Mouse (Mus musculus) heart, adult 2 months (tissue): ENCODE measurements around the gene Uqcc1. TPM values are rescaled to one million over a fixed set of nuclear protein-coding genes. Genes with fewer than 3 reads are reported as not detected.

Source experiments
- DNase-seq, 2 experiments: peaks; one replicate each; pipeline ENCODE4 v3.0.0; 2021
- H3K27ac ChIP-seq: fragments of 200-600 bp; 2 replicates; pipeline ENCODE4 v1.8.1; 2022
- H3K27me3 ChIP-seq: fragments of 200-500 bp; 2 replicates; pipeline ENCODE4 v1.6.1; 2012; ENCODE audit warnings: mild to moderate bottlenecking, low read length, inconsistent platforms, mixed read lengths; ENCODE audit not compliant: control insufficient read depth, insufficient read depth
- H3K36me3 ChIP-seq: fragments of 200-500 bp; 2 replicates; pipeline ENCODE4 v1.6.1; 2012; ENCODE audit warnings: low read length, inconsistent platforms; ENCODE audit not compliant: control insufficient read depth, insufficient read depth
- H3K4me1 ChIP-seq: fragments of 200-500 bp; 2 replicates; pipeline ENCODE4 v1.6.1; 2011; ENCODE audit warnings: low read length; ENCODE audit not compliant: control insufficient read depth, insufficient read depth
- H3K4me3 ChIP-seq: fragments of 200-600 bp; 2 replicates; pipeline ENCODE4 v1.8.1; 2022
- H3K79me2 ChIP-seq: fragments of 200-500 bp; replicated peaks from 2 replicates; pipeline ENCODE4 v1.6.1; 2012; ENCODE audit warnings: mild to moderate bottlenecking, inconsistent platforms, low read length, moderate library complexity, mixed read lengths; ENCODE audit not compliant: control insufficient read depth, insufficient read depth
- H3K9ac ChIP-seq: fragments of 200-500 bp; 2 replicates; pipeline ENCODE4 v1.6.1; 2012; ENCODE audit warnings: low read depth, mild to moderate bottlenecking, control low read depth, inconsistent platforms, low read length, mixed read lengths
- CTCF ChIP-seq: fragments of 200-600 bp; IDR thresholded peaks from 2 replicates; pipeline ENCODE4 v1.8.1; 2022; ENCODE audit warnings: antibody characterized with exemption, mild to moderate bottlenecking, moderate library complexity
- EP300 ChIP-seq: fragments of 200-500 bp; IDR thresholded peaks from 2 replicates; pipeline ENCODE4 v1.6.1; 2011; ENCODE audit warnings: low read depth, low read length, control low read depth; ENCODE audit not compliant: insufficient read depth
- POLR2A ChIP-seq: fragments of 200-500 bp; IDR thresholded peaks from 2 replicates; pipeline ENCODE4 v1.6.1; 2011; ENCODE audit warnings: mild to moderate bottlenecking, low read depth, low read length, control low read depth; ENCODE audit not compliant: insufficient read depth
- WGBS: fragments of 180-500 bp; shearing (Covaris S2); methylation state at CpG from one replicate; pipeline ENCODE4 v1.1.7; 2018; 5-methylcytosine and 5-hydroxymethylcytosine counted together
- intact Hi-C: fragments of 180-260 bp; cut with DNase I; formaldehyde crosslinking; loops from one replicate; pipeline ENCODE4 v1.15.1; 2025
- polyA plus RNA-seq: library from polyadenylated mRNA; depleted of rRNA; stranded (reverse); fragments of >200 nt; gene quantifications from 2 replicates; pipeline ENCODE4 v1.2.3, GENCODE M21; 2012; rRNA removed
- total RNA-seq, 2 experiments: library from RNA; stranded (reverse); gene quantifications; 2 replicates each; pipeline ENCODE4 v1.2.3; 2021

Uqcc1 gene
- total and polyA plus RNA-seq, 3 experiments, result 144 to 270 (median 268) TPM

GRCm38 (mm10) chr2:155804053-155804452 lies 126.1 kb downstream of the Uqcc1 start:
- Histone ChIP-seq H3K36me3 (no peaks in the 10 kb centered on the region), H3K27me3 (no peaks in the 10 kb centered on the region), H3K4me1 (peaks cover 6% of the 10 kb centered on the region; the same call in 1 of the 2 replicates), H3K9ac (no peak overlapping the region), H3K4me3 (no peak overlapping the region), H3K27ac (no peak overlapping the region), H3K79me2 (no peaks in the 10 kb centered on the region)
- intact Hi-C loops, result no loop called here
- 56% methylated on average over 5 of the region's 5 CpGs for WGBS
- TF ChIP-seq POLR2A (no peak), CTCF (no peak), EP300 (no peak)
- DNase-seq, result no peak

GRCm38 (mm10) chr2:155802761-155803160 lies 127.3 kb downstream of the Uqcc1 start:
- Histone ChIP-seq H3K36me3 (no peaks in the 10 kb centered on the region), H3K4me3 (no peak overlapping the region), H3K27ac (no peak overlapping the region), H3K9ac (no peak overlapping the region), H3K4me1 (peaks cover 6% of the 10 kb centered on the region; the same call in 1 of the 2 replicates), H3K79me2 (no peaks in the 10 kb centered on the region), H3K27me3 (no peaks in the 10 kb centered on the region)
- WGBS, result 59% methylated on average over 3 of the region's 3 CpGs
- intact Hi-C loops, result no loop called here
- peak; percentile 46 for TF ChIP-seq CTCF
- TF ChIP-seq EP300, result no peak
- DNase-seq, result no peak

- Histone ChIP-seq H3K27me3 (peaks cover 2% of the 10 kb centered on the region; the same call in 1 of the 2 replicates), H3K4me1 (no peaks in the 10 kb centered on the region), H3K36me3 (no peaks in the 10 kb centered on the region), H3K27ac (no peak overlapping the region), H3K9ac (no peak overlapping the region), H3K4me3 (no peak overlapping the region), H3K79me2 (no peaks in the 10 kb centered on the region)
- intact Hi-C loops, result no loop called here
- no peak for DNase-seq
- 49% methylated on average over 3 of the region's 3 CpGs for WGBS
- TF ChIP-seq CTCF (no peak), EP300 (no peak), POLR2A (no peak)
Measured at GRCm38 (mm10) chr2:155798613-155799012, 131.5 kb downstream of the Uqcc1 start.

Other genes starting within 250 kb of the Uqcc1 start
- 10 to 100 TPM; 77.0 to 84.9 TPM for gene Trpc4ap, start 237.9 kb downstream of the Uqcc1 start, total RNA-seq
- gene Trpc4ap, start 237.9 kb downstream of the Uqcc1 start, polyA plus RNA-seq, result 95.6 and 114 TPM in 2 replicates
- 1 to 10 TPM; 6.0 to 6.4 TPM for gene Edem2, start 200.8 kb downstream of the Uqcc1 start, total RNA-seq
- 14.4 and 16.9 TPM in 2 replicates for gene Edem2, start 200.8 kb downstream of the Uqcc1 start, polyA plus RNA-seq
- gene Gm17581, start 194.4 kb downstream of the Uqcc1 start, total RNA-seq, result not detected
- not detected in 2 replicates for gene Gm17581, start 194.4 kb downstream of the Uqcc1 start, polyA plus RNA-seq
- gene Procr, start 179.2 kb downstream of the Uqcc1 start, total RNA-seq, result 1 to 10 TPM; 3.0 to 4.8 TPM
- gene Procr, start 179.2 kb downstream of the Uqcc1 start, polyA plus RNA-seq, result 2.0 and 2.4 TPM in 2 replicates
- gene Mmp24, start 155.0 kb downstream of the Uqcc1 start, total RNA-seq, result not detected
- 0.06 TPM in 1 of 2 replicates, not detected in the other for gene Mmp24, start 155.0 kb downstream of the Uqcc1 start, polyA plus RNA-seq
- 10 to 100 TPM; 25.4 to 28.9 TPM for gene BC029722, start 110.9 kb downstream of the Uqcc1 start, total RNA-seq
- gene BC029722, start 110.9 kb downstream of the Uqcc1 start, polyA plus RNA-seq, result 41.0 and 43.7 TPM in 2 replicates
- 10 to 100 TPM; 51.2 to 52.3 TPM for gene Eif6, start 103.4 kb downstream of the Uqcc1 start, total RNA-seq
- 40.1 and 51.4 TPM in 2 replicates for gene Eif6, start 103.4 kb downstream of the Uqcc1 start, polyA plus RNA-seq
- not detected for gene Fam83c, start 95.5 kb downstream of the Uqcc1 start, total RNA-seq
- gene Fam83c, start 95.5 kb downstream of the Uqcc1 start, polyA plus RNA-seq, result not detected in 2 replicates
- gene Gm15557, start 10.4 kb upstream of the Uqcc1 start, total RNA-seq, result not detected
- not detected in 2 replicates for gene Gm15557, start 10.4 kb upstream of the Uqcc1 start, polyA plus RNA-seq
- gene Gdf5, start 15.1 kb upstream of the Uqcc1 start, total RNA-seq, result not detected
- gene Gdf5, start 15.1 kb upstream of the Uqcc1 start, polyA plus RNA-seq, result 0.16 TPM in 1 of 2 replicates, not detected in the other
- gene Cep250, start 26.1 kb upstream of the Uqcc1 start, total RNA-seq, result 1 to 10 TPM; 5.3 to 7.4 TPM
- 2.8 and 5.0 TPM in 2 replicates for gene Cep250, start 26.1 kb upstream of the Uqcc1 start, polyA plus RNA-seq
- gene 6430550D23Rik, start 77.7 kb upstream of the Uqcc1 start, total RNA-seq, result under 1 TPM; 0.55 to 0.61 TPM
- 0.78 and 2.2 TPM in 2 replicates for gene 6430550D23Rik, start 77.7 kb upstream of the Uqcc1 start, polyA plus RNA-seq
- 10 to 100 TPM; 60.1 to 67.5 TPM for gene Ergic3, start 77.7 kb upstream of the Uqcc1 start, total RNA-seq
- gene Ergic3, start 77.7 kb upstream of the Uqcc1 start, polyA plus RNA-seq, result 104 TPM in 2 replicates
- gene Fer1l4, start 122.6 kb upstream of the Uqcc1 start, total RNA-seq, result not detected
- 0.12 and 0.18 TPM in 2 replicates for gene Fer1l4, start 122.6 kb upstream of the Uqcc1 start, polyA plus RNA-seq
- 1 to 10 TPM in 1 of 2 experiments, under 1 TPM in 1; 0.99 to 1.8 TPM for gene Spag4, start 134.9 kb upstream of the Uqcc1 start, total RNA-seq
- 1.7 and 2.4 TPM in 2 replicates for gene Spag4, start 134.9 kb upstream of the Uqcc1 start, polyA plus RNA-seq
- 10 to 100 TPM in 1 of 2 experiments, 1 to 10 TPM in 1; 8.1 to 12.2 TPM for gene Cpne1, start 181.7 kb upstream of the Uqcc1 start, total RNA-seq
- gene Cpne1, start 181.7 kb upstream of the Uqcc1 start, polyA plus RNA-seq, result 31.8 and 37.1 TPM in 2 replicates
- gene Rbm12, start 181.7 kb upstream of the Uqcc1 start, total RNA-seq, result 10 to 100 TPM; 11.4 TPM
- gene Rbm12, start 181.7 kb upstream of the Uqcc1 start, polyA plus RNA-seq, result 12.0 and 13.6 TPM in 2 replicates
- gene Gm28036, start 196.8 kb upstream of the Uqcc1 start, total RNA-seq, result 10 to 100 TPM; 11.9 to 13.5 TPM
- gene Gm28036, start 196.8 kb upstream of the Uqcc1 start, polyA plus RNA-seq, result 2.8 and 3.4 TPM in 2 replicates
- gene Romo1, start 213.7 kb upstream of the Uqcc1 start, total RNA-seq, result 100 to 1,000 TPM; 321 to 367 TPM
- 244 and 304 TPM in 2 replicates for gene Romo1, start 213.7 kb upstream of the Uqcc1 start, polyA plus RNA-seq
- 10 to 100 TPM; 81.4 to 96.6 TPM for gene Nfs1, start 213.9 kb upstream of the Uqcc1 start, total RNA-seq
- 83.7 and 116 TPM in 2 replicates for gene Nfs1, start 213.9 kb upstream of the Uqcc1 start, polyA plus RNA-seq
- gene Rbm39, start 249.9 kb upstream of the Uqcc1 start, total RNA-seq, result 100 to 1,000 TPM; 124 to 143 TPM
- gene Rbm39, start 249.9 kb upstream of the Uqcc1 start, polyA plus RNA-seq, result 25.8 and 45.2 TPM in 2 replicates